Mouse (Mus musculus) erythroid progenitor cell, adult 5-6 weeks (primary cell): ENCODE data around the gene Olfr545. TPM values are rescaled to one million over a fixed set of nuclear protein-coding genes. Genes with fewer than 3 reads are reported as not detected.

Experiments
- ATAC-seq: replicated peaks from 2 replicates; pipeline ENCODE4 v1.8.0; 2016; ENCODE audit warnings: moderate number of reproducible peaks, mild to moderate bottlenecking, moderate TSS enrichment, inconsistent platforms; ENCODE audit not compliant: poor library complexity, low FRiP score, severe bottlenecking
- total RNA-seq, 2 experiments: library from RNA; stranded (forward) in 1 of 2; stranded (reverse) in 1 of 2; fragments of 150-400 nt in 1 of 2; fragments of 186-747, 209-891 nt in 1 of 2; gene quantifications; 2 replicates each; pipeline versions ENCODE4 v1.2.3 to v1.2.4; 2015 to 2017; ENCODE audit warnings: low replicate concordance in 2 of 2

Olfr545 gene
- total RNA-seq, 2 experiments from 2014 or later = not detected

- no peak for ATAC-seq
Observed at GRCm38 (mm10) chr7:102480821-102481220, 18.6 kb downstream of the Olfr545 start.

- ATAC-seq = no peak
Observed at GRCm38 (mm10) chr7:102479368-102480078, 19.9 kb downstream of the Olfr545 start.

DNA sequence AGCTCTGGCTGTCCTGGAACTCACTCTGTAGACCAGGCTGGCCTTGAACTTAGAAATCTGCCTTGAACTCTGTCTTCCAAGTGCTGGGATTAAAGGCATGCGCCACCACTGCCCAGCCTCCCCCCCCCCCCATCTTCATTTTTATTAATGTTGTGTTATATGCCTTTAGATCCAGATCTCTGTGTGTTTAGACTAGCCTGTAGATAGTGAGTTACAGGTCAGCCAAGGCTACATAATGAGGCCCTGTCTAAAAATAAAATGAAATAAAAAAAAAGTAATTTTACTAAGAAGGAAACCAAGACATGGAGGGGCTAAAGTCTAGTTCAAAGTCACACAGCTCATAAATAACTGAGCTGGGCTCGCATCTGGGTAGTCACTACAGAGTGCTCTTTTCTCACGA is 20.4 kb downstream of the Olfr545 start:
- no peak for ATAC-seq

DNA sequence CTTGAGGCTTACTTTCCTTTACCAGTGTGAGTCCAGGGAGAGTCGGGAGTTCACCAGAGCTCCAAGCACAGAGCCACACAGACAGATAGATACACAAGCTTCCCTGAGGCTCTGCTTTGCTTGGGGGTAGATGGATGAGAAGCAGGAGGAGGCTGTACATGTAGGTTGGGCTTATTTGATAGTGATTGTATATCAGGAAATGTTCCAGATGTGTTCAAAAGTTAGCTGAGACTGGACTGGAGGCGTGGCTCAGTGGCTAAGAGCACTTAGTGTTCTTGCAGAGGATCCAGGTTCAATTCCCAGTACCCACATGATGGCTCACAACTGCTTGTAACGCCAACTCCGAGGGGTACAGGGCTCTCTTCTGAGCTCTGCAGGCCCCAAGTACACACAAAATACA is 20.9 kb downstream of the Olfr545 start:
- no peak for ATAC-seq

GRCm38 (mm10) chr7:102477377-102477776 is 22.0 kb downstream of the Olfr545 start:
- no peak for ATAC-seq

DNA sequence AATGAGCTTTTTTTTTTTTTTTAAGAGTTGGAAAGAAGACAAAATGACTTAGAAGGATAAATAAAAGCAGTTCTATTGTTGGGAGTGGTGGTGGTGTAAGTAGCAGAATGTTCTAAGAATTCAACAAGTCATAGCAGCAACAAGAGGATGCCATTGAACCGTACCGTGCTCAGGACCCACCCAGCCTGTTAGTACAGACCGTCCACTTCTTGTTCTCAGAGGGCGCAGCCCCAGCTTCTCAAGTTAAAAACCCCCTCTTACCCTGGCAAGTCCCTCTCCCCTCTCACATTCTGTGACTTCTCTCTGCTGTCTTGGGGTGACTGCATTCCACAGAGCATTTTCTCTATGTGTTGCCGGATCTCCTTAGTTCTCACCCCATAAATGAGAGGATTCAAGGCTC is 22.8 kb downstream of the Olfr545 start:
- ATAC-seq = no peak

DNA sequence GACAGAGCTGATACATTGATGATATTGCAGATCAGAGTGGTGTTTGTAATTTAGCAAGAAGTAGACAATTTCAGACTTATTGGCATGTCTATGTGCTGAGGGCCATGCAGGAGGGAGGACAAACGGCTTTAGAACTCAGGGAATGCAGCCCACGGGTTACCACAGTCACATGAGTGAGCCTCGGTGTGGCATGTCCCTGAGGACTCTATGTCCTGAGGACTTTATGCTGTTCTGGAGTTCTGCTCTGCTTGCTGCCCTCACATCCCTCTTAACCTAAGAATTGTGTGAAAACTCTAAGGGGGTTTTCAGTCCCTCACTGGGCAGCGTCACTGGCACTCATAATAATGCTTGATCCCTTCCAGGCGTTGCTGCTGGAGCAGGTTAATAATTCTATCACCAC is 26.7 kb downstream of the Olfr545 start:
- ATAC-seq = no peak

DNA sequence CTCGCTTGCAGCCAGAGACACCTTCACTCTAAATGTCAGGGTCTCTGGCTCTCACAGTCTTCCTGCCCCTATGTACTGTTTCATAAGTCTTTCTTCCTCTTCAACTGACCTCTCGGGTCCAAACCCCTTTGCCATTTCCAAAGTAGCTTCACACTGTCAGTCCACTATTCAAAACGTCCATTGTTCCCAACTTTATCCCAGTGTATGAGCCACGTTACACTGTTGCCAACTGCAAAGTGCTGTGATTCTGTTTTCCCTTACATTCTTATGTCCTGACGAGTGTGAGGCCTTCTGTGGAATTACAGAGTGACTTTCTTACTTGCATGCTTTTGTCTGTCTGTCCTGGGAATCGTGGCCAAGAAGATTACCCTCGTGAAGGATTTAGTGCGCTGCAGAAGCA is 31.8 kb downstream of the Olfr545 start:
- ATAC-seq = no peak

DNA sequence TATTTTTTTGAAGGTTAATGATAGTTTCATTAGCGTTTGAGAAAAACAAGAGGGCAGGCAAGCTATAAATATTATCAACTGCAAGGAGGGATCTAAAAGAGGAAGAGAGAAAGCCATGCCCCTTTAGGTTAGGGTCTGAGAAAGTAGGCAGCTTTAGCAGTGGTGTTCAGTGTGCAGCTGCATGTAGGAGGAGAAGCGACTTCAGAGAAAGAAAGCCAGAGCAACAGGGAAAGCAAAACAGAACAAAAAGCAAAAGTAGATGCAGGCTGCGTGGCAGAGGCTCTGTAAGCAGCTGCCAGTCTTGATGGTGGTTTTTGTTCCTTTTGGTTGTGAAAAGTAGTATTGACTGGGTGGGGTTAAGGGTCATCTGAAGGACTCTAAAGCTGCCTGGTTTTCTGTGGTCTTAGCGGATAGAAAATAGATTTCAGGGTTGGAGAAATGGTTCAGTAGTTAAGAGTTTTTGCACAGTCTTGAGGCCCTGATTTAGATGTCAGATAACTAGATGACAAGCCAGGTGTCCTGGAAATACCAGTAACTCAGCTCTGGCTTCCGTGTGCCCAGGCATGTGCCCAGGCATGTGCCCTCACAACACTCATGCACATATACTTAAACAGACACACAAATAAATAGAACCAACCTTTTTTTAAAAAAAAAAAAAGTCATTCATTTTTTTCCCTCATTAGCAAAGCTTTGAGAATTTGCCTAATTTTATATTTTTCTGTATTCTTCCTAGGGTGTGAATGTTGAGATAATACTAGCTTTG is 40.6 kb downstream of the Olfr545 start:
- no peak for ATAC-seq

DNA sequence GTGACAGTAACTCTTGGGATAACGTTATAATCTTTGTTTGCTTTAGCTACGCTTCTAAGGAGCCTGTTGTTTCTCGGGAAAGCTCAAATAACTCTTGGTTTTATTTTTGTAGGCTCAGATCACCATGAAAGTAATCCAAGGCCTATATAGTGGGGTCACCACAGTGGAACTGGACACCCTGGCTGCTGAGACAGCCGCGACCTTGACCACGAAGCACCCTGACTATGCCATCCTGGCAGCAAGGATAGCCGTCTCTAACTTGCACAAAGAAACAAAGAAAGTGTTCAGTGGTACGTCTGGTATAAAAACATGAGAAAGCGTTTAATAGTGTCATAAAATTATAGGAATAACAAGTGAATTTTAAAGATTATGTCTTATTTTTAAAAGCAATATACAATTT is 52.9 kb downstream of the Olfr545 start:
- ATAC-seq = no peak

- ATAC-seq = peak; percentile 70
Observed at GRCm38 (mm10) chr7:102444301-102444700, 55.1 kb downstream of the Olfr545 start.

DNA sequence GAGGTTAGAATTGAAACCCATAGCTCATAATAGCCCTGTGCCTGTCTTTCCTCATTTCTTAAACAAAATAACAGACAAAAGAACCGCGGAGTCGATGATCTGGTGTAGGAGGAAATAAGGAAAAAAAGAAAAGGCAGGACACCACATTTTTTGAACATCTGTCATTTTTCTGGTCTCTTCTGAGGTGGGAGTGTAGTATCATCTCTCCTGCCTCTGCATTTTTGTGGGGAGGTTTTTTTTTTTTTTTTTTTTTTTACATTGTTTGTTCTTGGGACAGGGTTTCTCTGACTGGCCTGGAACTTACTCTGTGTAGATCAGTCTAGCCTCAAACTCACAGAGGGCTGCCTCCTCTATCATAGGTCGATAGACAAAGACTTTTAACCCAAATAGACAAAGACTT is 56.9 kb downstream of the Olfr545 start:
- no peak for ATAC-seq

DNA sequence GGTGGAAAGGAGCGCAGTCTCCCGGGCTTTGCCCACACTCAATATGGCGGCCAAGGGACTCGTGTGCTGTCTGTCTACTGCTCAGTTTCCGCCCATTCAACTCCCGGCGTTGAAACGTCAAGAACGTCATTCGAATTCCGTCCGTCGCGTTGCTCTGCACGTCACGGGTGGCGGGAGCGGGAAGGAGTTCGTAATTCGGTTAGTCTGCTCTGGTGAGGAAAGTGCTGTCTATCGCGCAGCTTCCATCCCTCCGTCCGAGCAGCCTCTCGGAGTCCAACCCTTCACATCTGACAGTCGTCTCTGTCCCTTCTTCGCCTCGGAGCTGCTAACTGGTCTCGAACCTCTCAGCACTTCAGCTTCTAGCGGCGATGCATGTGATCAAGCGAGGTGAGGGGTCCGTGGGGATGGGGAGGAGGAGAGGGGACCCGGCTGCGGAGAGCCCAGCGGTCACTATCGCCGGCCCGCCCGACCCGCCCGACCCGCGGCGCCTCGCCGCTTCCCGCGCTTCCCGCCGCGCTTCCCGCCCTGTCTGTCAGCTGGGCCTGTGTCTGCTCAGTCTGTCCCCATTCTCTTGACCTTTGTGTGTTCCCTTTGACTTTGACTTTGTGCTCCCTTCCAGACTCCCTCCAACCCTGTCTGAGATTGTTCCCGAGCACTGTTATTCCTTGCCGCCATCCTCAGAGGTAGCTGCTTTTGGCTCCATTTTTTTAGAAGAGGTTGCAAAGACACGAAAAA is 57.5 kb downstream of the Olfr545 start, which contains the start of gene Rrm1:
Gene Rrm1 (plus strand): TSS at position 39 of the 735 bp plus-strand sequence.
- ATAC-seq = peak; percentile 95

Other genes with a start within 250 kb of the Olfr545 start
- gene Rhog, start 243.5 kb downstream of the Olfr545 start, total RNA-seq (2015; ENCODE audit: low replicate concordance) = 125 and 176 TPM in 2 replicates
- 27.1 and 35.6 TPM in 2 replicates for gene Rhog, start 243.5 kb downstream of the Olfr545 start, total RNA-seq (2017; ENCODE audit: low replicate concordance)
- gene Stim1, start 231.8 kb downstream of the Olfr545 start, total RNA-seq (2015; ENCODE audit: low replicate concordance) = 28.9 and 31.7 TPM in 2 replicates
- 45.2 and 72.3 TPM in 2 replicates for gene Stim1, start 231.8 kb downstream of the Olfr545 start, total RNA-seq (2017; ENCODE audit: low replicate concordance)
- gene Rrm1, start 57.9 kb downstream of the Olfr545 start, total RNA-seq (2015; ENCODE audit: low replicate concordance) = 304 and 358 TPM in 2 replicates
- gene Rrm1, start 57.9 kb downstream of the Olfr545 start, total RNA-seq (2017; ENCODE audit: low replicate concordance) = 865 and 917 TPM in 2 replicates
- not detected in 2 replicates for gene Olfr543, start 17.9 kb downstream of the Olfr545 start, total RNA-seq (2015; ENCODE audit: low replicate concordance)
- gene Olfr543, start 17.9 kb downstream of the Olfr545 start, total RNA-seq (2017; ENCODE audit: low replicate concordance) = 0.53 TPM in 1 of 2 replicates, not detected in the other
- gene Olfr544, start 11.3 kb downstream of the Olfr545 start, total RNA-seq (2015; ENCODE audit: low replicate concordance) = not detected in 2 replicates
- gene Olfr544, start 11.3 kb downstream of the Olfr545 start, total RNA-seq (2017; ENCODE audit: low replicate concordance) = 0.13 TPM in 1 of 2 replicates, not detected in the other
- gene Olfr547, start 35.2 kb upstream of the Olfr545 start, total RNA-seq (2015; ENCODE audit: low replicate concordance) = not detected in 2 replicates
- gene Olfr547, start 35.2 kb upstream of the Olfr545 start, total RNA-seq (2017; ENCODE audit: low replicate concordance) = not detected in 2 replicates
- not detected in 2 replicates for gene Olfr548-ps1, start 41.3 kb upstream of the Olfr545 start, total RNA-seq (2015; ENCODE audit: low replicate concordance)
- gene Olfr548-ps1, start 41.3 kb upstream of the Olfr545 start, total RNA-seq (2017; ENCODE audit: low replicate concordance) = not detected in 2 replicates
- gene Olfr549, start 50.3 kb upstream of the Olfr545 start, total RNA-seq (2015; ENCODE audit: low replicate concordance) = not detected in 2 replicates
- 0.51 TPM in 1 of 2 replicates, not detected in the other for gene Olfr549, start 50.3 kb upstream of the Olfr545 start, total RNA-seq (2017; ENCODE audit: low replicate concordance)
- 5.8 and 8.8 TPM in 2 replicates for gene Trim21, start 65.9 kb upstream of the Olfr545 start, total RNA-seq (2015; ENCODE audit: low replicate concordance)
- gene Trim21, start 65.9 kb upstream of the Olfr545 start, total RNA-seq (2017; ENCODE audit: low replicate concordance) = 27.5 and 37.1 TPM in 2 replicates
- not detected in 2 replicates for gene Olfr550, start 71.9 kb upstream of the Olfr545 start, total RNA-seq (2015; ENCODE audit: low replicate concordance)
- gene Olfr550, start 71.9 kb upstream of the Olfr545 start, total RNA-seq (2017; ENCODE audit: low replicate concordance) = not detected in 2 replicates
- gene Olfr551, start 92.3 kb upstream of the Olfr545 start, total RNA-seq (2015; ENCODE audit: low replicate concordance) = not detected in 2 replicates
- not detected in 2 replicates for gene Olfr551, start 92.3 kb upstream of the Olfr545 start, total RNA-seq (2017; ENCODE audit: low replicate concordance)
- gene Olfr552, start 98.2 kb upstream of the Olfr545 start, total RNA-seq (2015; ENCODE audit: low replicate concordance) = not detected in 2 replicates
- gene Olfr552, start 98.2 kb upstream of the Olfr545 start, total RNA-seq (2017; ENCODE audit: low replicate concordance) = not detected in 2 replicates
- not detected in 2 replicates for gene Olfr553, start 118.6 kb upstream of the Olfr545 start, total RNA-seq (2015; ENCODE audit: low replicate concordance)
- gene Olfr553, start 118.6 kb upstream of the Olfr545 start, total RNA-seq (2017; ENCODE audit: low replicate concordance) = not detected in 2 replicates
- not detected in 2 replicates for gene Olfr554, start 138.9 kb upstream of the Olfr545 start, total RNA-seq (2015; ENCODE audit: low replicate concordance)
- gene Olfr554, start 138.9 kb upstream of the Olfr545 start, total RNA-seq (2017; ENCODE audit: low replicate concordance) = not detected in 2 replicates
- gene Olfr555, start 159.2 kb upstream of the Olfr545 start, total RNA-seq (2015; ENCODE audit: low replicate concordance) = not detected in 2 replicates
- gene Olfr555, start 159.2 kb upstream of the Olfr545 start, total RNA-seq (2017; ENCODE audit: low replicate concordance) = not detected in 2 replicates
- not detected in 2 replicates for gene Olfr556, start 165.3 kb upstream of the Olfr545 start, total RNA-seq (2015; ENCODE audit: low replicate concordance)
- gene Olfr556, start 165.3 kb upstream of the Olfr545 start, total RNA-seq (2017; ENCODE audit: low replicate concordance) = not detected in 2 replicates
- gene Trim68, start 187.8 kb upstream of the Olfr545 start, total RNA-seq (2015; ENCODE audit: low replicate concordance) = 9.6 TPM in 1 of 2 replicates, not detected in the other
- 0.08 and 2.1 TPM in 2 replicates for gene Trim68, start 187.8 kb upstream of the Olfr545 start, total RNA-seq (2017; ENCODE audit: low replicate concordance)
- gene Olfr557, start 196.3 kb upstream of the Olfr545 start, total RNA-seq (2015; ENCODE audit: low replicate concordance) = not detected in 2 replicates
- gene Olfr557, start 196.3 kb upstream of the Olfr545 start, total RNA-seq (2017; ENCODE audit: low replicate concordance) = not detected in 2 replicates
- gene Olfr558, start 202.6 kb upstream of the Olfr545 start, total RNA-seq (2015; ENCODE audit: low replicate concordance) = not detected in 2 replicates
- gene Olfr558, start 202.6 kb upstream of the Olfr545 start, total RNA-seq (2017; ENCODE audit: low replicate concordance) = not detected in 2 replicates
- gene Olfr33, start 219.5 kb upstream of the Olfr545 start, total RNA-seq (2015; ENCODE audit: low replicate concordance) = not detected in 2 replicates
- gene Olfr33, start 219.5 kb upstream of the Olfr545 start, total RNA-seq (2017; ENCODE audit: low replicate concordance) = not detected in 2 replicates
- not detected in 2 replicates for gene Olfr559, start 227.9 kb upstream of the Olfr545 start, total RNA-seq (2015; ENCODE audit: low replicate concordance)
- gene Olfr559, start 227.9 kb upstream of the Olfr545 start, total RNA-seq (2017; ENCODE audit: low replicate concordance) = not detected in 2 replicates